Mouse (Mus musculus) forebrain, embryonic 14.5 days (tissue): Measurements from ENCODE around the gene Gm14180. TPM values are rescaled to one million over a fixed set of nuclear protein-coding genes. Genes with fewer than 3 reads are reported as not detected.
"Not testable (repeated sequence)": the region's sequence is repeated elsewhere in the genome, so short reads cannot be mapped to it uniquely, and the experiment has no call there.

Source experiments
- ATAC-seq: fragments of 200-750 bp; cut with Nextera tagmentation; 2 replicates; pipeline ENCODE4 v1.8.0; 2017; ENCODE audit warnings: mild to moderate bottlenecking, moderate library complexity
- DNase-seq: peaks from one replicate; pipeline ENCODE4 v3.0.0-alpha.2; 2015; ENCODE audit warnings: low spot score
- H3K27ac ChIP-seq: fragments of 300-500 bp; sonication (generic); 2 replicates; pipeline ENCODE4 v1.5.1; 2014; ENCODE audit warnings: low read depth, mild to moderate bottlenecking, control low read depth, low read length, moderate library complexity
- H3K27me3 ChIP-seq: fragments of 300-500 bp; sonication (generic); replicated peaks from 2 replicates; pipeline ENCODE4 v1.6.1; 2014; ENCODE audit warnings: low read length, control low read depth, mixed read lengths; ENCODE audit not compliant: control insufficient read depth, insufficient read depth
- H3K36me3 ChIP-seq: fragments of 300-500 bp; sonication (generic); 2 replicates; pipeline ENCODE4 v1.6.1; 2014; ENCODE audit warnings: low read length, control low read depth; ENCODE audit not compliant: control insufficient read depth, insufficient read depth
- H3K4me1 ChIP-seq: fragments of 300-500 bp; sonication (generic); 2 replicates; pipeline ENCODE4 v1.6.1; 2014; ENCODE audit warnings: antibody characterized with exemption, low read length, control low read depth; ENCODE audit not compliant: control insufficient read depth, insufficient read depth
- H3K4me2 ChIP-seq: fragments of 300-500 bp; sonication (generic); 2 replicates; pipeline ENCODE4 v1.6.1; 2014; ENCODE audit warnings: mild to moderate bottlenecking, control low read depth, low read length
- H3K4me3 ChIP-seq: fragments of 300-500 bp; sonication (generic); 2 replicates; pipeline ENCODE4 v1.5.1; 2014; ENCODE audit warnings: low read depth, low read length, control low read depth
- H3K9ac ChIP-seq: fragments of 300-500 bp; sonication (generic); 2 replicates; pipeline ENCODE4 v1.6.1; 2014; ENCODE audit warnings: mild to moderate bottlenecking, low read length, control low read depth, moderate library complexity
- H3K9me3 ChIP-seq: fragments of 300-500 bp; sonication (generic); replicated peaks from 2 replicates; pipeline ENCODE4 v1.6.1; 2016; ENCODE audit warnings: low read length, control low read depth, mixed read lengths; ENCODE audit not compliant: control insufficient read depth
- WGBS: fragments of 180-500 bp; shearing (Covaris S2); extraction: QIAGEN DNeasy Blood & Tissue Kit; methylation state at CpG from one replicate; pipeline ENCODE4 v1.1.7; 2014; 5-methylcytosine and 5-hydroxymethylcytosine counted together
- polyA plus RNA-seq: library from polyadenylated mRNA; unstranded; fragments of >200 nt; fragmentation: Nextera tagmentation; extraction: Ambion mirVana; gene quantifications from 2 replicates; pipeline ENCODE4 v1.2.1, GENCODE M21; 2014

Gene Gm14180
- polyA plus RNA-seq, 1 experiment from 2014 or later: not detected

DNA sequence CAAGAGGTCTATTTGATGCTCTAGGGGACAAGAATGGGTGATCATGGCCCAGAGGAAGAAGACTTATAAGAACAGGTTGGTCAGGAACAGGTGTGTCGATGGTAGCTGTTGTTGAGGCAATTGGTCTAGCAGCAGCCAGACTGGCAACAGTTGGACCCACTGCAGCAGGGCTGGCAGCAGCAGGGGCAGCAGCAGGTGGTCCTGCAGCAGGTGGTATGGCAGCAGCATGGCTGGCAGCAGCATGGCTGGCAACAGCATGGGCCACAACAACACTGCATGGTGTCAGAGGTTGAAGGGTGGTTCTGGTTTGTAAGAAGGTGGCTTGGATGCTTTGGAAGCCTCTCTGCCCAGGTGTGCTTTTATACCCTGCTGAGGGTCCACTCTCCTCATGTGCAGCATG, 43.6 kb downstream of the Gm14180 start, which contains the start of gene Gm14190:
Gene Gm14190 (minus strand): TSS at position 278 of the 400 bp plus-strand sequence.
- ATAC-seq (no peak), DNase-seq (no peak)
- Histone ChIP-seq H3K4me1 (no peaks in the 10 kb centered on the region), H3K27ac (no peak within 1 kb of the TSS), H3K9ac (no peak within 1 kb of the TSS), H3K4me3 (no peak within 1 kb of the TSS), H3K36me3 (no peaks in the 10 kb centered on the region), H3K4me2 (no peak within 1 kb of the TSS), H3K9me3 (no peaks in the 10 kb centered on the region), H3K27me3 (no peaks in the 10 kb centered on the region)
- WGBS: 96% methylated on average over 1 of the region's 1 CpGs

DNA sequence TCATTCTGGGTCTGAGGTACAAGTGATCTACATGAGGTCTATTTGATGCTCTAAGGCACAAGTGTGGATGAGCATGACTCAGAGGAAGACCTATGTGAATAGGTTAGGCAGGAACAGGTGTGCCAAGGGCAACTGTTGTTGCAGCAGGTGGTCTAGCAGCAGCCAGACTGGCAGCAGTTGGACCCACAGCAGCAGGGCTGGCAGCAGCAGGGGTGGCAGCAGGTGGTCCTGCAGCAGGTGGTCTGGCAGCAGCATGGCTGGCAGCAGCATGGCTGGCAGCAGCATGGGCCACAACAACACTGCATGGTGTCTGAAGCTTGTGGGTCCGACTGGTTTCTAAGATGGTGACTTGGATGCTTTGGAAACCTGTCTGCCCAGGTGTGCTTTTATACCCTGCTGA, 48.9 kb downstream of the Gm14180 start:
- not testable (repeated sequence) for ATAC-seq, H3K4me2 ChIP-seq, H3K4me1 ChIP-seq, H3K9me3 ChIP-seq, H3K4me3 ChIP-seq, H3K27ac ChIP-seq, DNase-seq, H3K9ac ChIP-seq, H3K27me3 ChIP-seq, H3K36me3 ChIP-seq
- 64% methylated on average over 1 of the region's 1 CpGs for WGBS

Other genes starting within 250 kb of the Gm14180 start
- gene Krt23, start 241.2 kb downstream of the Gm14180 start, polyA plus RNA-seq: 0.10 TPM in 1 of 2 replicates, not detected in the other
- gene Krt39, start 213.0 kb downstream of the Gm14180 start, polyA plus RNA-seq: not detected in 2 replicates
- not detected in 2 replicates for gene Krt40, start 191.1 kb downstream of the Gm14180 start, polyA plus RNA-seq
- not detected in 2 replicates for gene Krtap3-3, start 183.4 kb downstream of the Gm14180 start, polyA plus RNA-seq
- not detected in 2 replicates for gene Krtap3-2, start 177.4 kb downstream of the Gm14180 start, polyA plus RNA-seq
- gene Gm11939, start 174.8 kb downstream of the Gm14180 start, polyA plus RNA-seq: not detected in 2 replicates
- not detected in 2 replicates for gene Krtap3-1, start 167.7 kb downstream of the Gm14180 start, polyA plus RNA-seq
- not detected in 2 replicates for gene Krtap1-5, start 153.3 kb downstream of the Gm14180 start, polyA plus RNA-seq
- gene Krtap1-4, start 150.6 kb downstream of the Gm14180 start, polyA plus RNA-seq: not detected in 2 replicates
- gene Krtap1-3, start 143.0 kb downstream of the Gm14180 start, polyA plus RNA-seq: not detected in 2 replicates
- not detected in 2 replicates for gene Krtap9-3, start 136.2 kb downstream of the Gm14180 start, polyA plus RNA-seq
- not detected in 2 replicates for gene Gm11938, start 131.0 kb downstream of the Gm14180 start, polyA plus RNA-seq
- not detected in 2 replicates for gene Gm11937, start 124.1 kb downstream of the Gm14180 start, polyA plus RNA-seq
- not detected in 2 replicates for gene Krtap2-4, start 119.4 kb downstream of the Gm14180 start, polyA plus RNA-seq
- not detected in 2 replicates for gene Gm11562, start 113.9 kb downstream of the Gm14180 start, polyA plus RNA-seq
- gene Krtap4-1, start 106.1 kb downstream of the Gm14180 start, polyA plus RNA-seq: not detected in 2 replicates
- not detected in 2 replicates for gene Krtap4-2, start 99.2 kb downstream of the Gm14180 start, polyA plus RNA-seq
- not detected in 2 replicates for gene Krtap4-7, start 90.2 kb downstream of the Gm14180 start, polyA plus RNA-seq
- gene Gm11555, start 84.1 kb downstream of the Gm14180 start, polyA plus RNA-seq: not detected in 2 replicates
- not detected in 2 replicates for gene Gm11563, start 75.3 kb downstream of the Gm14180 start, polyA plus RNA-seq
- gene Krtap4-6, start 68.3 kb downstream of the Gm14180 start, polyA plus RNA-seq: not detected in 2 replicates
- gene Gm14190, start 43.5 kb downstream of the Gm14180 start, polyA plus RNA-seq: not detected in 2 replicates
- not detected in 2 replicates for gene Gm11595, start 38.6 kb upstream of the Gm14180 start, polyA plus RNA-seq
- gene Krtap4-8, start 46.4 kb upstream of the Gm14180 start, polyA plus RNA-seq: not detected in 2 replicates
- gene Krtap4-9, start 50.9 kb upstream of the Gm14180 start, polyA plus RNA-seq: not detected in 2 replicates
- not detected in 2 replicates for gene Gm11596, start 59.2 kb upstream of the Gm14180 start, polyA plus RNA-seq
- gene Gm11569, start 64.6 kb upstream of the Gm14180 start, polyA plus RNA-seq: not detected in 2 replicates
- gene Gm11554, start 70.2 kb upstream of the Gm14180 start, polyA plus RNA-seq: not detected in 2 replicates
- gene Krtap4-13, start 75.6 kb upstream of the Gm14180 start, polyA plus RNA-seq: not detected in 2 replicates
- not detected in 2 replicates for gene Gm11564, start 81.4 kb upstream of the Gm14180 start, polyA plus RNA-seq
- gene 2300003K06Rik, start 103.8 kb upstream of the Gm14180 start, polyA plus RNA-seq: not detected in 2 replicates
- not detected in 2 replicates for gene Krtap4-16, start 117.3 kb upstream of the Gm14180 start, polyA plus RNA-seq
- not detected in 2 replicates for gene Gm11568, start 123.6 kb upstream of the Gm14180 start, polyA plus RNA-seq
- not detected in 2 replicates for gene Gm11559, start 130.2 kb upstream of the Gm14180 start, polyA plus RNA-seq
- not detected in 2 replicates for gene Krtap9-1, start 139.1 kb upstream of the Gm14180 start, polyA plus RNA-seq
- gene Gm11567, start 144.9 kb upstream of the Gm14180 start, polyA plus RNA-seq: not detected in 2 replicates
- not detected in 2 replicates for gene Krtap31-1, start 173.6 kb upstream of the Gm14180 start, polyA plus RNA-seq
- not detected in 2 replicates for gene Gm11565, start 180.5 kb upstream of the Gm14180 start, polyA plus RNA-seq
- gene Krtap31-2, start 202.0 kb upstream of the Gm14180 start, polyA plus RNA-seq: not detected in 2 replicates
- not detected in 2 replicates for gene Krtap9-5, start 214.2 kb upstream of the Gm14180 start, polyA plus RNA-seq
- gene Krtap29-1, start 244.8 kb upstream of the Gm14180 start, polyA plus RNA-seq: not detected in 2 replicates